Mouse (Mus musculus) adrenal gland, adult (tissue): ENCODE results near the gene Zfp74.

ENCODE experiments used
- DNase-seq, 2 experiments: peaks; one replicate each; pipeline ENCODE4 v3.0.0; 2022 to 2023; ENCODE audit warnings: low spot score in 1 of 2; ENCODE audit not compliant: inconsistent age in 2 of 2

Zfp74 gene

DNA sequence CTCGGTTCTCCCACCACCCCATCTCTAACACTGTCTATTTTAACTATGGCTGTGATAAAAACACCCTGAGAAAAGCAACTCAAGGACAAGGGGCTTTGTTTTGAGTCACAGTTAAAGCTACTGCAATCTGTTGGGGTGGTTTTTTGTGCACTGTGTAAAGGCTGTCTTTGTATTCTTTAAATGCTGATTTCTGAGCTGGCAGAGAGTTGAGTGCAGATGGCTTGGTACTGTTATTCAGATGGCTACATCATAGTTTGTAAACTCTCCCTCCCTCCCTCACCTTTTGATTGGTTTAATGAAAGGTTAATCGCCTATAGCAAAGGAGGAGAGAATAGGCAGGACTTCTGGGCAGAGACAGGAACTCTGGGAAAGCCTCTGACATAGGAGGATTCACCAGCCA is 9.7 kb downstream of the Zfp74 start:
- DNase-seq = no peak

- DNase-seq = no peak
These were observed 10.2 kb downstream of the Zfp74 start for GRCm38 (mm10) chr7:29943720-29944119.

- no peak for DNase-seq
These were observed 11.1 kb downstream of the Zfp74 start for GRCm38 (mm10) chr7:29942740-29943139.

DNA sequence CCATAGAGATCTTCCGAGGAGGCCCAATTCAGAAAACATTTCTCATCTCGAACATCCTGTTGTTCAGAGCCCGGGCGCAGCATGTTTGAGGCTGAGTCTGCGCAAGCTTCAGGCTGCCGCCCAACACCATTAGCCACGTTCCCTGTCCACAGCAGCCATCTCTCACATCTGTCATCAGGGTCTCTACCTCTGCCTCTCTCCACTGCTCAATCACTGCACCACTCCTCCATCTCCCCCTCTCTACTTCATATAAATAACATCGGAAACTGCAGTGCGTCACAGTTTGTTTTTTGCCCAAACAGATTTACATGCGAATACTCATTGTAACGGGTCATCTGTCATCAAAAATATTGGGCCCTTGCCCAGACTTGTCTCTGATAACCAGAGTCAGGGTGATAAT is 12.9 kb downstream of the Zfp74 start:
- DNase-seq = no peak

DNA sequence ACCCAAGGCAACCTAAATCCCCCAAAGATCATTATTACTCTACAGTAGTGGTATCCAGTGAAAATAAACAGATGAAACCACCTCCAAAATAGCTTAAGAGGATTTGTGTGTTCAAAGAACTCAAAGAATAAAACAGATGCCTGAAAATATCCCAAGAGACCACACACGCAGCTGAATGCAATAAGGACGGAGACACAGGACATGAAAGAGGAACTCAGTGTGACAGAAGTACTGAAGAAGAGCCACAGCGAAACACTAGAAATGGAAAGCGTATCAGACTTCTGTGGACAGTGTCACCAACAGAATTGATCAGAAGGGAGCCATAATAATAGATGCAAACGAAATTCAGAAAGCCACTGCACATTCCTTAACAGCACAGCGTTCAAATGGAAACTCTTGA is 15.0 kb downstream of the Zfp74 start:
- DNase-seq = no peak

DNA sequence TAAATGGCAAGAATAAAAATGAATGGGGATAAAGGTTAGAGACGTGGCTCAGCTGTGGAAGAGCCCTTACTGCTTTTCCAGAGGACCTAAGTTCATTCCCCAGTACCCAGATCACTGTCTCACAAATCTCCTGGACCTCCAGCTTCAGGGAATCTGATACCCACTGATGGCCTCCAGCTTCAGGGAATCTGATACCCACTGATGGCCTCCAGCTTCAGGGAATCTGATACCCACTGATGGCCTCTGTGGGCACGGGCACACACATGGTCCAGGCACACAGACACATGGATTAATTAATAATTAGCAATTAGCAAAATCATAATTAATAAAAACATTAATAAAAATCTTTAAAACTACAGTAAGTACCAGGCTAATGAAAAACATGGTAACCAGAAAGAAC is 31.1 kb downstream of the Zfp74 start:
- DNase-seq = no peak

DNA sequence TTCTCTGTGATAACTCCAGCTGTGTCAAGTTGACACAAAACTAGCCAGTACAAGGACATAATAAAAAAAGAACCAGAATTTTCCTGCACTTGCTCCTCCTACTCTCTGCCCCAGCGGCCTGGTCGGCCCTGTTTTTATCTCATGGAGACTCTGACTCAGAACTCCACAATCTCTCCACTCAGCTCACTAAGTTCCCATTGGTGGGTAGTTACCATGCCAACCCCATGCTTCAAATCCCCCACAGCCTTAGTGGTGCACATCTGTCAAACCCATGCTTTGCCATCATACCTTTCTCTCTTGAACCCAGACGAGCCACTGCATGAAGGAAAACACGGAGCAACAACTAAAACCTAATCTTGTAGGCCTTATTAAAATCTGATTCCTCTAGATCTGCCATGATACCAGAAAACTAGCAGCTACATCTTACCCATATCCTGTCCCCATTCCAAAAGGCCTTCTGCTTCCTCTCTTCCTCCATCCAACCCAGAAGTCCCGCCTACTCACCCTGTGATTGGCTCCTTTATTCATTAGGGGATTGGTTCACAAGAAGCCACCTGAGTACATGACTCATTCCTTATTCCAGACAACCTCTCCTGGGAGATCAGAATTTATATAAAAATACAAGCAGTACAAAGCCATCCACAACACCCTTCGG is 32.3 kb downstream of the Zfp74 start:
- DNase-seq = peak; percentile 26 to 39

DNA sequence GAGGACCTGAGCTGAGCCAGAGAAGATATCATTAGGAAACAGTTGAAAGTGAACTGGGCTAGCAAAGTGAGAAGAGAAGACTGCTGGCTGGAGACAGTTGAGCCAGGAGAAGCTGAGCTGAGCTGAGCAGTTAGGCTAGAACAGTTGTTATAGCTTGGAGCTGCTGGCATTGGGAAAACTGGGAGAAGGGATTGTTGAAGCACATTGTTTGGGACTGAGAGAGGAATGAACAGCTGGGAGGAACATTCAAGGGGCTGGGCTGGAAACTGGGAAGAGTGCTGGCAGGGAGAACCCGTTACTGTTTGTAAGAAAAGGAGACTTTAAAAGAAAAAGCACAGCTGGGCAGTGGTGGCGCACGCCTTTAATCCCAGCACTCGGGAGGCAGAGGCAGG is 35.8 kb downstream of the Zfp74 start:
- DNase-seq = no peak

GRCm38 (mm10) chr7:29917371-29918061 is 36.4 kb downstream of the Zfp74 start:
- DNase-seq = peak in 1 of 2 experiments; percentile 62

- no peak for DNase-seq
These were observed 41.7 kb downstream of the Zfp74 start for GRCm38 (mm10) chr7:29912172-29912571.

GRCm38 (mm10) chr7:29910252-29910651 is 43.6 kb downstream of the Zfp74 start:
- no peak for DNase-seq

DNA sequence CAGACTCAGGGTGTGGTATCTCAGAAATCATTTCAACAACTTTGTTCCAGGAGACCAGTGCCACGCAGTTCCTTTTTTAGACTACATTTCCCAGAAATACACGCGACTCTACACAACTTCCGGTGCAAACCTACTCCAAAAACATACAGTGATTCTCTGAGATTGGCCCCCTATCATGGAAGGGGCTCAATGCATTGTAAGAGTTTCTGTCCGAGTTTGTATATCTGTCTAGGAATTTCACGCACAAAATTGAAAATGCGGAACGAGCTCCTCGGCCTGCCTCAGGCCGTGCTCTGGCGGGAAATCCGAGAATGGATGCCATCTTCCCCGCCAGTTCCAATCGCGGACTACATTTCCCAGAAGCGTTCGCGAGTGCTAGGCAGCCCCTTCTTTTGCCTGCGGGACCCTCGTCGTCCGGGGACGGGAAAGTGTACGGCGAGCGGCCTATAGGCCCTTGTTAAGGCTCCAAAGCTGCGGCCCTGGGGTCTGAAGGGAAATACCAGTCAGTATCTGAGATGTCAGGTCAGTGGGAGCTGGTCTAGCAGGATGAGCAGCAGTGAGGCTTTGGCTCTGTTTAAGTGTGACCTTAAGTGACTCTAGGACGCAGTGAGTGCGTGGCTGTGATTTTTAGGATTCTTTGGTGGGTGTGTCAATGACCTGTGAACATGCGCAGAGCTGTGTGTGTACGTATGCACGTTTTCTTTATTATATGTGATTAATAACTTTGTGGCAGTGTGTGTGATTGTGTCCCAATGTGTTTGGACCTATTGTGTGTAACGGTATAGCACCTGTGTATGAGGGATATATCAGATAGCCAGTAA is 45.5 kb downstream of the Zfp74 start, which contains the start of gene Zfp383:
TSS of gene Zfp383 (plus strand) at position 94 of the 821 bp plus-strand sequence.
- DNase-seq = peak; percentile 87 to 97

GRCm38 (mm10) chr7:29907206-29907605 is 46.7 kb downstream of the Zfp74 start:
- DNase-seq = peak in 1 of 2 experiments; percentile 41

DNA sequence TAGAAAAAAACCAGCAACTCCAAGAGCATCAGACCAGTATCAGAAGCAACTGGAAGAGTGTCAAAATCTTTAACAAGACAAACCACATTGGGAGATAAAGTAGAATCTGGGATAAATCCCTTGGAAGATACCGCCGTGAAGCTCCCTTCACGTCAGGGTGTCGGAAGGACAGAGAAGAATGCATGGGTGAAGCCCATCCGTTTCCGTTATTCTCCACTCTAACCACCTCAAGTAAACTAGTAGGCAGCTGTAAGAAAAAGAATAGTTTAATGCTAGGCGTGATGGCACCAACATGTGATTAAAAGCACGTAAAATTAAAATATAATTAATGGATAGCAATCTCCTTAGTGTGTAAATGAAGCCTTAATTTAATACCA is 47.2 kb downstream of the Zfp74 start:
- peak in 1 of 2 experiments; percentile 66 for DNase-seq

- peak; percentile 75 to 92 for DNase-seq
These were observed 47.8 kb downstream of the Zfp74 start, which contains the start of gene Zfp27 for GRCm38 (mm10) chr7:29905966-29906681. Zfp27 (minus strand) TSS chr7:29906572.

DNA sequence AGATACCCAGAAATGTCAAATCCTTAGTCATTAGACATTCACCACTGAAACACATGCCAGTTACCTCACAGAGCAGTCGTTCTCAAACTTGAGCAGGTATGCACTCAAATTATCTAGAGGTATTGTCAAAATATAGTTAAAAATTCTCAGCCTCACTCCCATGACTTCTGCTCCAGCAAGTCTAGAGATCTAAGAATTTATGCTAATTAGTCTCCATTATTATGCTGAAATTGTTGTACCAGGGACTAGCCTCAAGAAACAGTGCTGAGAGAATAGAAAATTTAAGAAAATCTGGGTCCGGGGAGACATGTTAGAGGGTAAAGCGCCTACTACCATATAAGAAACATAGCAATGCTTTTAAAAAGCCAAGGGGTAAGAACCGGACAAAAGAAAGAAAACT is 49.8 kb downstream of the Zfp74 start:
- no peak for DNase-seq

DNA sequence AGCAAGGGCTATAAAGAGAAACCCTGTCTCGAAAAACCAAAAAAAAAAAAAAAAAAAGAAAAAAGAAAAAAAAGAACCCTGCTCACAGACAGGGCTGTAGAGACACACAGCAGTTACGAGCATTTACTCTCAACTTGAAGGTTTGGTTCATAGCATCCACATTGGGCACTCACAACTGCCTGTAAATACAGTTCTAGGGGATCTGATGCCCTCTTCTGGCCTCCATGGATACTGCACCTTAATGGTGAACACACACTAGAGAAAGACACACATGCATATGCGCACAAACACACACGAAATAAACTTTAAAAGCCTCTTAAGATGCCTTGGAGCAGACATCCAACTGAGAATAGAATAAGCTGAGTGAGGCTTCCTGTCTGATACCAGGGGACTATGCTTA is 55.5 kb downstream of the Zfp74 start:
- no peak for DNase-seq

DNA sequence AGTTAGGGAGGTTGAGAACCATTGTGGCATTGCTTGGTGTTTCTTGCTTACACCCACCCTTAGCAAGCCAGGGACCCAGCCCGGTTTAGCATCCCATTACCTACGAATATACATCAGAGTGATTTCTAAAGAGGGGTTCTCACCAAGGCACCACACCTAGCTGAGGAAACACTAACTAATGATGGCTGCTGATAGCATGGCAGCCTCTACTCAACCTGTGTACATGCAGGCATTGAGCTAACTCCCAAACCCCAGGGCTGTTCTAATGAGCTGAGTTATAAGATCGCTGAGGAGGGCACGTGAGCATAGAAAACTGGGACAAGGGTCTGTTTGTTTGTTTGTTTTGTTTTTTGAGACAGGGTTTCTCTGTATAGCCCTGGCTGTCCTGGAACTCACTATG is 61.1 kb downstream of the Zfp74 start:
- no peak for DNase-seq

DNA sequence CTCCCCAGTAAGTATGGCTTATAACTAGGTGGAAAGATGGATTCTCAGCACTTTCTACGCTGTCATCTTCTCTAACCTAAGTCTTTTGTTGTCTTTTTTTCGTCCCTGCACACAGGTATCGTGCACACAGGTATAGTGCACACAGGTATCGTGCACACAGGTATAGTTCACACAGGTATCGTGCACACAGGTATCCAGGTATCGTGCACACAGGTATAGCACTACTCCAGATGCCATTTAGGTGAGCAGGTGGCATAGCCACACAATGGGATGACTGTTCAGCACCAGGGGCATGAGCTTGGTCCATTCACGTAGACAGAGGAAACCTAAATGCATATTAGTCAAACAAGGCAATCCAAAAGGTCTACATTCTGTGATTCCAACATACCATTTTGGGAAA is 63.4 kb downstream of the Zfp74 start:
- DNase-seq = no peak

DNA sequence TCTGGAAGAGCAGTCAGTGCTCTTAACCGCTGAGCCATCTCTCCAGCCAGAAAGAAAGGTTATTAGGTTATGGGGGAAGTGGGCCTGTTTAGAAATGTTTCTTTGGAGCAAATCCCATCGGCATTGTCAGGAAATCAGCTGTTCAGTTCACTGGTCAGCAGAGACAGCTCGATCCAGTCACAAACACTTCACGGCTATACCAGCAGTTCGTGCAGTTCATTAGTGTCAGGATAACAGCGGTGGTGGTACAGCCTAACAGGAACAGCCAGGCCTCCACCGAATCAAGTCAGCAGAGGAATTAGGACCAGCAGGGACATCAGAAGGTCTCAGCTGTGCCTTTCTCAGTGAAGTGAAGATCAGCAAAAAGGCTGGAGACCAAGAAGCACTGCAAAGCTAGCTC is 73.0 kb downstream of the Zfp74 start:
- no peak for DNase-seq
